Mouse (Mus musculus) myocyte (in vitro differentiated cells): Measurements from ENCODE around the gene Afdn.

Experiments
- CEBPB ChIP-seq: IDR thresholded peaks from 2 replicates; pipeline ENCODE4 v1.6.1; 2011; ENCODE audit warnings: mild to moderate bottlenecking, moderate library complexity; ENCODE audit not compliant: poor library complexity, insufficient read depth, severe bottlenecking
- E2F4 ChIP-seq: IDR thresholded peaks from one replicate; pipeline ENCODE4 v1.6.1; 2011; ENCODE audit warnings: mild to moderate bottlenecking, control low read depth, moderate library complexity; ENCODE audit not compliant: insufficient read depth
- MAX ChIP-seq: IDR thresholded peaks from one replicate; pipeline ENCODE4 v1.6.1; 2011; ENCODE audit warnings: low read depth, mild to moderate bottlenecking, control low read depth
- MYOD1 ChIP-seq, 3 experiments: IDR thresholded peaks; one replicate each; pipeline ENCODE4 v1.6.1; 2011; ENCODE audit warnings: control low read depth in 2 of 3, low read depth in 2 of 3, mild to moderate bottlenecking in 2 of 3, moderate library complexity in 1 of 3; ENCODE audit not compliant: insufficient read length in 2 of 3, control insufficient read depth in 1 of 3
- MYOG ChIP-seq, 3 experiments: IDR thresholded peaks; one replicate each; pipeline ENCODE4 v1.6.1; 2011; ENCODE audit warnings: control low read depth in 2 of 3, low read depth in 2 of 3, mild to moderate bottlenecking in 2 of 3; ENCODE audit not compliant: insufficient read length in 2 of 3, control insufficient read depth in 1 of 3, insufficient read depth in 1 of 3
- POLR2A ChIP-seq: IDR thresholded peaks from one replicate; pipeline ENCODE4 v1.6.1; 2011; ENCODE audit warnings: low read depth, mild to moderate bottlenecking, control low read depth, moderate library complexity; ENCODE audit not compliant: insufficient read length
- POLR2AphosphoS2 ChIP-seq: IDR thresholded peaks from one replicate; pipeline ENCODE4 v1.6.1; 2011; ENCODE audit warnings: low read depth, control low read depth; ENCODE audit not compliant: insufficient read length
- REST ChIP-seq: IDR thresholded peaks from one replicate; pipeline ENCODE4 v1.6.1; 2011; ENCODE audit warnings: mild to moderate bottlenecking, control low read depth, moderate library complexity; ENCODE audit not compliant: insufficient read depth, insufficient read length
- TCF12 ChIP-seq: IDR thresholded peaks from one replicate; pipeline ENCODE4 v1.6.1; 2011; ENCODE audit warnings: mild to moderate bottlenecking, control low read depth; ENCODE audit not compliant: poor library complexity, insufficient read depth, severe bottlenecking
- TCF3 ChIP-seq: IDR thresholded peaks from one replicate; pipeline ENCODE4 v1.6.1; 2011; ENCODE audit warnings: low read depth, control low read depth; ENCODE audit not compliant: insufficient read length
- USF1 ChIP-seq: IDR thresholded peaks from one replicate; pipeline ENCODE4 v1.6.1; 2011; ENCODE audit warnings: low read depth, mild to moderate bottlenecking, control low read depth, moderate library complexity

DNA sequence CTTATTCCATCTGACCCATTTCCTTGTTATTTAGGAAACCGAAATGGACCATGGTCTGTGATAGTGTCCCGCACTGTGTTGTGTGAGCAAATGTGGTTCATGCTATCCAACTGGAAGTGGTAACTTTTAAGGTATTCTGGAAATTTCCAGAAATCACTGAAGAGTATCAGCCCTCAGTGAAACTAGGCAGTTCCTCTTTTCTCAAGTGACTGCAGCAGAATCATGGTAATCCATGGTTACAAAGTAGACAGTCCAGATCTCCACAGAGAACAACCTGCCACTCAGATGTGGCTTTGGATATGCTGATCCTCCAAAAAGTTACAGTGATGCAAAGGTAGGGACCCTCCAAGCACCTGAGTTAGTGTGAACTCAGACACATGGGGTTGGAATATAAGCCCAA is 21.4 kb upstream of the Afdn start:
- no peak for TF ChIP-seq E2F4
- TF ChIP-seq USF1: no peak
- no peak for TF ChIP-seq TCF3
- TF ChIP-seq POLR2AphosphoS2: no peak
- no peak for TF ChIP-seq POLR2A
- TF ChIP-seq TCF12: no peak
- TF ChIP-seq MAX: no peak
- TF ChIP-seq MYOD1 (IDR thresholded peaks at IDR 0.05; ENCODE audit: control insufficient read depth in 1 of 3, insufficient read length in 2 of 3, low read depth in 2 of 3): no peak
- TF ChIP-seq CEBPB: no peak
- no peak for TF ChIP-seq MYOG (IDR thresholded peaks at IDR 0.05; ENCODE audit: control insufficient read depth in 1 of 3, insufficient read depth in 1 of 3, insufficient read length in 2 of 3, low read depth in 2 of 3)
- TF ChIP-seq REST: no peak
